Mouse (Mus musculus) lung, embryonic 16.5 days (tissue): Measurements from ENCODE around the gene Parp6. TPM values are rescaled to one million over a fixed set of nuclear protein-coding genes. Genes with fewer than 3 reads are reported as not detected.

Experiments used
- ATAC-seq: fragments of 200-750 bp; cut with Nextera tagmentation; 2 replicates; pipeline ENCODE4 v1.8.0; 2017; ENCODE audit warnings: low read depth, mild to moderate bottlenecking, moderate library complexity
- H3K27ac ChIP-seq: fragments of 300-500 bp; sonication (generic); 2 replicates; pipeline ENCODE4 v1.5.1; 2014; ENCODE audit warnings: mild to moderate bottlenecking, control low read depth, low read length
- H3K27me3 ChIP-seq: fragments of 300-500 bp; sonication (generic); 2 replicates; pipeline ENCODE4 v1.6.1; 2014; ENCODE audit warnings: low read depth, low read length, mixed read lengths; ENCODE audit not compliant: control insufficient read depth, insufficient read depth
- H3K36me3 ChIP-seq: fragments of 300-500 bp; sonication (generic); 2 replicates; pipeline ENCODE4 v1.6.1; 2014; ENCODE audit warnings: low read length; ENCODE audit not compliant: control insufficient read depth, insufficient read depth
- H3K4me1 ChIP-seq: fragments of 300-500 bp; sonication (generic); replicated peaks from 2 replicates; pipeline ENCODE4 v1.6.1; 2014; ENCODE audit warnings: low read length, mixed read lengths; ENCODE audit not compliant: control insufficient read depth, insufficient read depth
- H3K4me2 ChIP-seq: fragments of 300-500 bp; sonication (generic); 2 replicates; pipeline ENCODE4 v1.6.1; 2014; ENCODE audit warnings: low read depth, low read length, control low read depth
- H3K4me3 ChIP-seq: fragments of 300-500 bp; sonication (generic); 2 replicates; pipeline ENCODE4 v1.5.1; 2014; ENCODE audit warnings: mild to moderate bottlenecking, low read length, control low read depth
- H3K9ac ChIP-seq: fragments of 300-500 bp; sonication (generic); 2 replicates; pipeline ENCODE4 v1.6.1; 2014; ENCODE audit warnings: low read length, control low read depth
- H3K9me3 ChIP-seq: fragments of 300-500 bp; sonication (generic); 2 replicates; pipeline ENCODE4 v1.6.1; 2016; ENCODE audit warnings: low read length; ENCODE audit not compliant: control insufficient read depth
- WGBS: fragments of 180-500 bp; shearing (Covaris S2); extraction: QIAGEN DNeasy Blood & Tissue Kit; methylation state at CpG from one replicate; pipeline ENCODE4 v1.1.7; 2014; 5-methylcytosine and 5-hydroxymethylcytosine counted together
- polyA plus RNA-seq: library from polyadenylated mRNA; unstranded; fragments of >200 nt; fragmentation: Nextera tagmentation; extraction: Ambion mirVana; gene quantifications from 2 replicates; pipeline ENCODE4 v1.2.1, GENCODE M21; 2015

Parp6 gene
- polyA plus RNA-seq, result 22.6 and 23.7 TPM in 2 replicates

DNA sequence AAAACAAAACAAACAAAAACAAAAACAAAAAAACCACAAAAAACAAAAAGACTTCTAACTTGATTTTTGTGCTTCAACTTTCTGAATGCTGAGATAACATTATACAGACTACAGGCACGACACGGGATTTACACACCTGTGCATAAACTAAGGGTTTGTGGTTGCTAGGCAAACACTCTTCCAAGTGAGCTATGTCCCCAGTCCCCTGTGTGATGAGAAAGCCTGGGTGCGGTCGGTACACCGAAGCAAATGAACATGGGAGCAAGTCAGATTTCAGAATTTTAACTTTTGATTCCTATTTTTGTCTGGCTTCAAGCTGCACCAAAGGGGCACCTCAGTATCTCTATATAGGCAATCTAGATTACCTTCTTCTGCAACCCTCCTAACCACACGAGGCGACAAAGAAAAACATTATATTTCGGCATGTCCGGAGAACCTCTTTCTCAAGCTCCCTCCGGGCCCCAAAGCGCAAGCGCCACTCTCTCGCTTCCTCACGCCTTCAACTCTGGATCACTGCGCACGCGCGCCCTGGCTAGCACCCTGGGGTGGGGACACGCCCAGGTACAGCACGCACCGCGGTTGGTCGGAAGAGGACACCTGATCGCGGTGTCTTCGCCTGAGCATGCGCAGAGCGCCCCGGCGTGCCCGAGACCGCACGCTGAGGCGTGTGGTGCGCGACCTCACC lies at the start of gene Parp6:
Parp6 (plus strand) TSS at position 663 of the 685 bp plus-strand sequence.
- no peaks in the 10 kb centered on the region for H3K27me3 ChIP-seq
- H3K4me1 ChIP-seq, result peaks cover 4% of the 10 kb centered on the region; the same call in 1 of the 2 replicates
- WGBS, result under 1% methylated on average over 35 of the region's 36 CpGs
- H3K27ac ChIP-seq, result peak within 1 kb of the TSS; percentile 97
- H3K4me3 ChIP-seq, result peak within 1 kb of the TSS; percentile 89
- H3K36me3 ChIP-seq, result no peaks in the 10 kb centered on the region
- H3K4me2 ChIP-seq, result peak within 1 kb of the TSS; percentile 66
- ATAC-seq, result peak; percentile 100
- no peaks in the 10 kb centered on the region for H3K9me3 ChIP-seq
- peak within 1 kb of the TSS; percentile 92 for H3K9ac ChIP-seq

DNA sequence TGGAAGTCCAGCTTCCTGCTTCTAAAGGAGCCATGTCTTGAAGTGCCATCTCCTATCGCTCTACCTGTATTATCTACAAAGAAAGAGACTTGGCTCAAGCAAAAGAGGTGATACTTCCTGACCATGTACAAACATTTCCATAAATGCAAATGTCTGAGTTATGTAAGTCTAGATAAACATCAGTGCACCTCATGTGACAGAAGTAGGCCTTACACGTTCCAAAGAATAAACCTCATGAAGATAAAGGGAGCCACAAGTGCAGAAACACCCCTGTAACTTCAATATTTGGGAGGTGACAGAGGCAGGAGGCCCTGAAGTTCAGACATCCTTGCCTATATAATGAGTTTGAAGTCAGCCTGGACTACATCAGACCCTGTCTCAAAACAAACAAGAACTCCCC lies 45.2 kb upstream of the Parp6 start:
- H3K27me3 ChIP-seq, result no peaks in the 10 kb centered on the region
- no peak overlapping the region for H3K27ac ChIP-seq
- no peak overlapping the region for H3K4me2 ChIP-seq
- no peaks in the 10 kb centered on the region for H3K36me3 ChIP-seq
- no peak overlapping the region for H3K9ac ChIP-seq
- no peak for ATAC-seq
- no peak overlapping the region for H3K4me3 ChIP-seq
- 59% methylated on average over 2 of the region's 2 CpGs for WGBS
- H3K4me1 ChIP-seq, result no peaks in the 10 kb centered on the region
- H3K9me3 ChIP-seq, result no peaks in the 10 kb centered on the region

DNA sequence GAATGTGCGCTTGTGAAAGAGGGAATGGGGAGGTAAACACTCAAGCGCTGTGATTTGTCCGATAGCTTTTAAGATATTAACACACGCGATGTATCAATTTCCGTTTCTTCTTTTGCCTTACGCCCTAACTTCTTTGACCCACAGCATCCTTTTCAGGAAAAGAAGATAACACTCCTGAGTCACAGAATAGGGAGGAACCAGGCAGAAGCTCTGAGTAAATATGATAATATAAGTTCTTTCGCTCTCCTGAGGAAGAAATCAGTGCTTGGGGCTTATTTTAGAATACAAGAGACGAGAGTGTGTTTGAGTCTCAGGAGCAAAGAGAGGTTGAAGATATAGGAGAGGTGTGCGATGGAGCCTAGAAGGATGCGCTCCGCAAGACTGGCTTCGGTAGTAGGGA lies 39.7 kb upstream of the Parp6 start:
- 12% methylated on average over 13 of the region's 13 CpGs for WGBS
- H3K4me1 ChIP-seq, result peaks cover 9% of the 10 kb centered on the region
- no peak overlapping the region for H3K27ac ChIP-seq
- ATAC-seq, result no peak
- no peaks in the 10 kb centered on the region for H3K9me3 ChIP-seq
- peak overlapping the region; percentile 53 for H3K4me2 ChIP-seq
- no peaks in the 10 kb centered on the region for H3K36me3 ChIP-seq
- peak overlapping the region; percentile 54 for H3K4me3 ChIP-seq
- peaks cover 3% of the 10 kb centered on the region; the same call in 1 of the 2 replicates for H3K27me3 ChIP-seq
- H3K9ac ChIP-seq, result no peak overlapping the region

DNA sequence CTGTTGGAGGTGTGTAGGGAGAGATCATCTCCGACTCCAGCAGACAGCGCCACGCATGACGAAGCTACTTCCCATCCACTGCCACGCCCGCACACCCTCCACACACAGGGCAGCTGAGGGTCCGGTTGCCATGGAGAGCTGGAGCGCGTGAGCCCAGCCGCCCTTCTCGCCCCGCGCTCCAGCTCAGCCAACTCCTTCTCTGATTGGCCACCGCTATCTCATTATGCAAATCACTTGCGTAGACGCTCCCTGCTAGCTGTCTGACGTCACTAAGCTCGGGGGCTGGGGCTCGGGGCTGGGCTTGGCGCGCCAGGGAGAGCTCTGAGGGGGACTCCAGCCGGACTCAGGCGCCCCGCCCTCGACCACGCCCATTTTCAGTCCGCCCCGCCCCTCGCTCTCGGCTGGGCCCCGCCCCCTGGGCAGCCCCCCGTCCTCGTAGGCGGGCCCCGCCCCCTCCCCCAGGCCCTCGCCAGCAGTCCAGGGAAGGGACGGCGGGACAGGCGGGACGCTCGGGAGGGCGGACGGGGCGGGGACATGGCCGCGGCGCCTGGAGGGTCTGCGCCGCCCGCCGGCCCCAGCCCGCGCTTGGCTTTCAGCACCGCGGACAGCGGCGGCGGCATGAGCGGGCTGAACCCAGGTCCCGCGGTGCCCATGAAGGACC lies 39.1 kb upstream of the Parp6 start, which contains the start of gene Celf6:
Celf6 (plus strand) TSS at position 74 of the 661 bp plus-strand sequence.
- Histone ChIP-seq H3K9me3 (no peaks in the 10 kb centered on the region), H3K27me3 (peaks cover 3% of the 10 kb centered on the region; the same call in 1 of the 2 replicates), H3K4me2 (peak within 1 kb of the TSS; percentile 53), H3K4me1 (peaks cover 9% of the 10 kb centered on the region), H3K4me3 (peak within 1 kb of the TSS; percentile 54), H3K36me3 (no peaks in the 10 kb centered on the region), H3K27ac (no peak within 1 kb of the TSS), H3K9ac (no peak within 1 kb of the TSS)
- ATAC-seq, result peak; percentile 98
- 2% methylated on average over 42 of the region's 61 CpGs for WGBS

DNA sequence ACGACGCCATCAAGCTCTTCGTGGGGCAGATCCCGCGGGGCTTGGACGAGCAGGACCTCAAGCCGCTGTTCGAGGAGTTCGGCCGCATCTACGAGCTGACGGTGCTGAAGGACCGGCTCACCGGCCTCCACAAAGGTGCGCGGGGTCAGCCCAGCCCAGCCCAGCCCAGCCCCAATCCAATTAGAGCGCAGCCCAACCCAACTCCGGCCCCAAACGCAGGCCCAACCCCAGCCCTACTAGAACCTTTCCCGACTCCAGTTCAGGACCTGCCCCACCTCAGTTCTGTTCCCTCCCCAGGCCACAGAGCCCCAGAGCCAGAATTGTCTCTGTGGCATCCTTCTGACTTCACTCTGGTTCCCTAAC lies 38.6 kb upstream of the Parp6 start:
- Histone ChIP-seq H3K36me3 (no peaks in the 10 kb centered on the region), H3K27ac (no peak overlapping the region), H3K4me3 (peak overlapping the region; percentile 54), H3K4me1 (peaks cover 9% of the 10 kb centered on the region), H3K4me2 (peak overlapping the region; percentile 53), H3K9ac (no peak overlapping the region), H3K27me3 (peaks cover 3% of the 10 kb centered on the region; the same call in 1 of the 2 replicates), H3K9me3 (no peaks in the 10 kb centered on the region)
- ATAC-seq, result peak; percentile 29
- WGBS, result 0% methylated on average over 18 of the region's 20 CpGs

DNA sequence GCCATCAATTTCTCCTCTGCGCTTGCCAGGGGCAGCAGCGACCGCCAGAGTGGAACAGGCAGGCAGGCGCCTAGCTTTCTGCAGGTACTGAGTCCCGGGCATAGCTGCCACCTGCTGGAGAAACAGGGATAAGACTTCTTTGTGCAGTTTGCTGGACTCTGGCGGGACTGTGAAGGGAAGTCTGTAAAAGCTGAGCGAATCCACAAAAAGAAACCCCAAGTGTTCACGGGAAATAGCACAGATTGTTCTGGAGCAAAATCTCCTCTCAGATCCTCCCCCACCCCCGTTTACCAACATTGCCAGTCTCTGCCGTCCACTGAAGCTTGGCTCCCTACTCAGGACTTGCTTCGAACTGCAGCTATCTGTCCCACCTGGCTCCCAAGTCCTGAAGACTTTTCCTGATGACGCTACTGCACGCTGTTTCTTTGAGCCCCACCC lies 32.2 kb upstream of the Parp6 start:
- 3% methylated on average over 13 of the region's 13 CpGs for WGBS
- peak overlapping the region; percentile 55 for H3K9ac ChIP-seq
- ATAC-seq, result peak; percentile 79

DNA sequence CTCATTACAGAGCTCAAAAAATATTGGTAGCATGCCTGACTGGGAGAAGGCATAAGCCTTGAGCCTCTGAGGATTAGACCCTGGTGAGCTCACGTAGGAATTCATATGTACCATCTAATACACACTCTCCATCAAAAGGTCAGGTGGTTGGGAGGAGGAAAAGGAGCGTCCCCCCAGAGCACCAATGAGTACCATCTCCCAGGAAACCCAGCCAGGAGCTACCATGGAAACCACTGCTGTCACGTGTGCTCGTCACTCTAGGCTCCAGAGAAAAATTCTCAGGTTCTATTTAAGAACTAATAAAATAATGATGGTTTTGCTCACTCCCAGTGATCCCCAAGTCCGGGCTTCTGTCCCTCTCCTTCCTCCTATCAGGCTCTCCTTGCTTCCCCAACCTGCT lies 28.8 kb upstream of the Parp6 start:
- Histone ChIP-seq H3K27me3 (no peaks in the 10 kb centered on the region; the same call in 1 of the 2 replicates), H3K4me3 (no peak overlapping the region), H3K27ac (no peak overlapping the region), H3K4me2 (no peak overlapping the region), H3K4me1 (no peaks in the 10 kb centered on the region), H3K9ac (no peak overlapping the region), H3K9me3 (no peaks in the 10 kb centered on the region), H3K36me3 (no peaks in the 10 kb centered on the region)
- WGBS, result 61% methylated on average over 5 of the region's 5 CpGs
- ATAC-seq, result no peak

More for the DNA sequence above, 32.2 kb upstream of the Parp6 start:
- Histone ChIP-seq H3K27ac (no peak overlapping the region), H3K9me3 (no peaks in the 10 kb centered on the region), H3K36me3 (no peaks in the 10 kb centered on the region), H3K4me1 (no peaks in the 10 kb centered on the region), H3K4me3 (peak overlapping the region; percentile 40), H3K4me2 (peak overlapping the region; percentile 62), H3K27me3 (no peaks in the 10 kb centered on the region; the same call in 1 of the 2 replicates)

DNA sequence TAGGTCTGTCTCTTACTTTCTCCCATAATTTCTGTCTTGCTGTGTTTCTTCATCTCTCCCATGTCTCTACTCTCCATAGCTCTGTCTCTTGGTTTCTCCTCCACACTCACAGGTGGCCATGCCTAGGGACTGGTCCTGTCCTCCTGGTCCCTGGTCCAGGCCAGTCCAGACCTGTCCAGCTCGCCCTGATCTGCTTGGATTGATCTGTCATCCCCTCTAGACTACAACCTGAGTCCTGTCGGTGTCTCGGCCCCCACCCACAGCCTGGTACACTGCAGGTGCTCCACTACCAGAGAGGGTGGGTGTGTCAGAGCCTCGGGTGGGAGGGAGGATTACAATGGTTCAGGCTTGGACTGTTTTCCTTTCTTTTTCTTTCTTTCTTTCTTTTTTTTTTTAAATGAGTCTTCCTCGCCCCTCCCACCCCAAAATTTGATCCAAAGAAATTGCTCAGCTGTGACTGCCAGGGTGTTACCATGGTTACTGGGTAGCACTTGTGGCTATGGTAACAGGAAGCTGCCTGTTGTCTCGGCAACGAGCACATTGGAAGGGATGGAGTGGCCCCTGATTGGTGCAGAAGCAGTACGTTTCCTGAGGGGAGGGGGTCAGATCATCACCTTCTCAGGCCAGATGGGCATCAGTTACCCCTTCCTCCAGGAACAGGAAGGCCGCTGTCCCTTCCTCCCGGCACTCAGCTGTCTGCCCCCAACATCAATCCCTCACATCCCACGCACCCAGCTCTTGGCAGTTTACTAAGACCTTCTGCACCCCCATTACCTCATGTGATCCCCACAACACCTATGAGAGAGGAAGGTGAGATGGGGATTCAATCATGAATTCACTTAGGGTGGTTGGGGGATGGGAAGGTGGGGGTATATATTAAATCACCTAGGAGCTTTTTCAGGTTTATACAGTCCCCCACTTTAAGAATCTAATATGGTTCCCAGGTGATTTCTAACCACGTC lies 28.1 kb upstream of the Parp6 start:
- Histone ChIP-seq H3K4me3 (no peak overlapping the region), H3K4me1 (no peaks in the 10 kb centered on the region), H3K4me2 (no peak overlapping the region), H3K27ac (no peak overlapping the region), H3K27me3 (no peaks in the 10 kb centered on the region; the same call in 1 of the 2 replicates), H3K9me3 (no peaks in the 10 kb centered on the region), H3K9ac (no peak overlapping the region), H3K36me3 (no peaks in the 10 kb centered on the region)
- 40% methylated on average over 12 of the region's 12 CpGs for WGBS
- no peak for ATAC-seq
